Mouse (Mus musculus): ENCODE data around the gene Zfp777.

Gene Zfp777

GRCm38 (mm10) chr6:48048426-48049272 lies at the start of gene Zfp777:
Zfp777 (minus strand) TSS chr6:48048911.
- in situ Hi-C loops (cut with MboI): no loop called here

GRCm38 (mm10) chr6:48086957-48087715 lies 38.4 kb upstream of the Zfp777 start:
- in situ Hi-C loops (cut with MboI): no loop called here

- in situ Hi-C loops (cut with MboI): no loop called here
Measured at GRCm38 (mm10) chr6:48086471-48086878, 37.8 kb upstream of the Zfp777 start, which contains the start of gene Zfp746. Zfp746 (minus strand) TSS chr6:48086593.

- in situ Hi-C loops (cut with MboI): no loop called here
Measured at GRCm38 (mm10) chr6:48085521-48086404, 37.1 kb upstream of the Zfp777 start.

- in situ Hi-C loops (cut with MboI): no loop called here
Measured at GRCm38 (mm10) chr6:48083733-48084191, 35.1 kb upstream of the Zfp777 start.

- in situ Hi-C loops (cut with MboI): no loop called here
Measured at GRCm38 (mm10) chr6:48081952-48082351, 33.2 kb upstream of the Zfp777 start.

GRCm38 (mm10) chr6:48081021-48081420 lies 32.3 kb upstream of the Zfp777 start:
- in situ Hi-C loops (cut with MboI): no loop called here

GRCm38 (mm10) chr6:48073316-48073715 lies 24.6 kb upstream of the Zfp777 start:
- in situ Hi-C loops (cut with MboI): no loop called here

- in situ Hi-C loops (cut with MboI): no loop called here
Measured at GRCm38 (mm10) chr6:48067492-48067891, 18.8 kb upstream of the Zfp777 start.

GRCm38 (mm10) chr6:48065587-48066075 lies 16.9 kb upstream of the Zfp777 start:
- in situ Hi-C loops (cut with MboI): no loop called here

GRCm38 (mm10) chr6:48064451-48064850 lies 15.7 kb upstream of the Zfp777 start:
- in situ Hi-C loops (cut with MboI): no loop called here

- in situ Hi-C loops (cut with MboI): no loop called here
Measured at GRCm38 (mm10) chr6:48063940-48064339, 15.2 kb upstream of the Zfp777 start.

GRCm38 (mm10) chr6:48060895-48061294 lies 12.2 kb upstream of the Zfp777 start:
- in situ Hi-C loops (cut with MboI): no loop called here

- in situ Hi-C loops (cut with MboI): no loop called here
Measured at GRCm38 (mm10) chr6:48060421-48060820, 11.7 kb upstream of the Zfp777 start.

GRCm38 (mm10) chr6:48052136-48052535 lies 3.4 kb upstream of the Zfp777 start:
- in situ Hi-C loops (cut with MboI): no loop called here

GRCm38 (mm10) chr6:48051666-48052065 lies 3.0 kb upstream of the Zfp777 start:
- in situ Hi-C loops (cut with MboI): no loop called here

GRCm38 (mm10) chr6:48049273-48050065 lies 758 bp upstream of the Zfp777 start:
- in situ Hi-C loops (cut with MboI): no loop called here

- in situ Hi-C loops (cut with MboI): no loop called here
Measured at GRCm38 (mm10) chr6:48047450-48048351, 1.0 kb downstream of the Zfp777 start.

- in situ Hi-C loops (cut with MboI): no loop called here
Measured at GRCm38 (mm10) chr6:48047114-48047449, 1.6 kb downstream of the Zfp777 start.

- in situ Hi-C loops (cut with MboI): no loop called here
Measured at GRCm38 (mm10) chr6:48032661-48033060, 16.1 kb downstream of the Zfp777 start.
